Mouse (Mus musculus): ENCODE results near the gene B230104I21Rik.

DNA sequence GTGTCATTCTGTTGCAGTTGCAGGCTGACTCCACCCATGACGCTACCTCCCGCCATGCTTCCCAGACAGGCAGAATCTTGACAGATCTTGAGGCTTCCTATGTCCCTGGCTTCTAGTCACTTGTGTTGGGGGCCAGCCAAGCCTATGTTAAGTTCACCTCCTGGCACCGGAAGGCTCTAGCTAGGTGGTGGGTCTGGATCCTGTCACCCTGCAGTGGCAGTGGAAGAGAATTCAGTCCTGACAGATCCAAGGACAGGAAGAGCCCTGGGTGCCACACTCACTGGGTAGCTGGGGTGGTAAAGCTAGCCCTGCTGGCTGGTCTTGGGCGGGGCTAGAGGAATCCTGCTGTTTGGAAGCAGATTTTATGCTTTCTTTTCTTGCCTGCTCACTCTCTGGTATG, 10.5 kb upstream of the B230104I21Rik start:
- TF ChIP-seq CTCF (conservative IDR thresholded peaks at IDR 0.05; ENCODE audit: insufficient read depth, insufficient read length, low read depth, low read length) = no peak
- TF ChIP-seq POLR2A (IDR thresholded peaks at IDR 0.05; ENCODE audit: low read depth, low read length) = no peak

All from kidney, adult 2 months (tissue).